Mouse (Mus musculus): ENCODE results near the gene Dnmt3c. TPM values are rescaled to one million over a fixed set of nuclear protein-coding genes. Genes with fewer than 3 reads are reported as not detected.
"Not testable (repeated sequence)": the region's sequence is repeated elsewhere in the genome, so short reads cannot be mapped to it uniquely, and the experiment has no call there.

Dnmt3c gene
- not detected in 2 replicates for polyA plus RNA-seq (2015; fragmentation: Nextera tagmentation; extraction: Ambion mirVana)

GRCm38 (mm10) chr2:153696352-153696751, at the start of gene Dnmt3c:
Dnmt3c (plus strand) TSS chr2:153696652.
- no peak for ATAC-seq (ENCODE audit: borderline replicate concordance, extremely low read depth, low FRiP score, low TSS enrichment)
- H3K4me2 ChIP-seq: no peak within 1 kb of the TSS

GRCm38 (mm10) chr2:153648773-153649297, 47.6 kb upstream of the Dnmt3c start:
- no peaks in the 10 kb centered on the region for H3K9me3 ChIP-seq
- peak overlapping the region; percentile 81 for H3K4me3 ChIP-seq
- peaks cover 4% of the 10 kb centered on the region; the same call in 1 of the 2 replicates for H3K27me3 ChIP-seq
- peaks cover 15% of the 10 kb centered on the region for H3K4me1 ChIP-seq
- no peaks in the 10 kb centered on the region for H3K36me3 ChIP-seq
- WGBS: 13% methylated on average over 14 of the region's 14 CpGs
- ATAC-seq (ENCODE audit: borderline replicate concordance, extremely low read depth, low FRiP score, low TSS enrichment): no peak; the same call in 1 of the 2 replicates
- H3K4me2 ChIP-seq: peak overlapping the region; percentile 94
- H3K27ac ChIP-seq: no peak overlapping the region
- peak overlapping the region; percentile 83 for H3K9ac ChIP-seq

More at GRCm38 (mm10) chr2:153696352-153696751, at the start of gene Dnmt3c:
- Histone ChIP-seq H3K4me1 (no peaks in the 10 kb centered on the region), H3K27ac (no peak within 1 kb of the TSS), H3K36me3 (no peaks in the 10 kb centered on the region), H3K9me3 (no peaks in the 10 kb centered on the region), H3K27me3 (no peaks in the 10 kb centered on the region), H3K4me3 (no peak within 1 kb of the TSS), H3K9ac (no peak within 1 kb of the TSS)

GRCm38 (mm10) chr2:153649298-153650013, 47.0 kb upstream of the Dnmt3c start, which contains the start of gene Dnmt3b:
Dnmt3b (plus strand) TSS chr2:153649450.
- ATAC-seq (ENCODE audit: borderline replicate concordance, extremely low read depth, low FRiP score, low TSS enrichment): peak; percentile 86
- WGBS: 1% methylated on average over 72 of the region's 93 CpGs
- Histone ChIP-seq H3K9ac (peak within 1 kb of the TSS; percentile 83), H3K27ac (peak within 1 kb of the TSS; percentile 50; the same call in 1 of the 2 replicates), H3K4me1 (peaks cover 15% of the 10 kb centered on the region), H3K27me3 (no peaks in the 10 kb centered on the region), H3K4me2 (peak within 1 kb of the TSS; percentile 94), H3K9me3 (no peaks in the 10 kb centered on the region), H3K36me3 (no peaks in the 10 kb centered on the region), H3K4me3 (peak within 1 kb of the TSS; percentile 81)

GRCm38 (mm10) chr2:153650014-153650687, 46.3 kb upstream of the Dnmt3c start:
- no peaks in the 10 kb centered on the region for H3K27me3 ChIP-seq
- H3K4me1 ChIP-seq: peaks cover 15% of the 10 kb centered on the region
- no peaks in the 10 kb centered on the region for H3K36me3 ChIP-seq
- H3K27ac ChIP-seq: no peak overlapping the region
- 2% methylated on average over 28 of the region's 28 CpGs for WGBS
- H3K9ac ChIP-seq: peak overlapping the region; percentile 83
- peak overlapping the region; percentile 81 for H3K4me3 ChIP-seq
- ATAC-seq (ENCODE audit: borderline replicate concordance, extremely low read depth, low FRiP score, low TSS enrichment): peak; percentile 44; the same call in 1 of the 2 replicates
- H3K4me2 ChIP-seq: peak overlapping the region; percentile 94
- no peaks in the 10 kb centered on the region for H3K9me3 ChIP-seq

- no peak for ATAC-seq (ENCODE audit: borderline replicate concordance, extremely low read depth, low FRiP score, low TSS enrichment)
- no peaks in the 10 kb centered on the region for H3K27me3 ChIP-seq
- no peak overlapping the region for H3K9ac ChIP-seq
- H3K4me1 ChIP-seq: peaks cover 15% of the 10 kb centered on the region
- H3K9me3 ChIP-seq: no peaks in the 10 kb centered on the region
- H3K4me2 ChIP-seq: no peak overlapping the region
- 55% methylated on average over 3 of the region's 3 CpGs for WGBS
- no peak overlapping the region for H3K4me3 ChIP-seq
- no peak overlapping the region for H3K27ac ChIP-seq
- H3K36me3 ChIP-seq: no peaks in the 10 kb centered on the region
These were observed 44.8 kb upstream of the Dnmt3c start for GRCm38 (mm10) chr2:153651681-153652080.

- not testable (repeated sequence) for H3K27me3 ChIP-seq
- 74% methylated on average over 8 of the region's 8 CpGs for WGBS
These were observed 38.8 kb upstream of the Dnmt3c start for GRCm38 (mm10) chr2:153657659-153658058.

GRCm38 (mm10) chr2:153660616-153661015, 35.8 kb upstream of the Dnmt3c start:
- Histone ChIP-seq H3K4me3 (no peak overlapping the region), H3K27me3 (no peaks in the 10 kb centered on the region), H3K4me2 (no peak overlapping the region), H3K9ac (no peak overlapping the region), H3K9me3 (no peaks in the 10 kb centered on the region), H3K4me1 (no peaks in the 10 kb centered on the region), H3K27ac (no peak overlapping the region), H3K36me3 (no peaks in the 10 kb centered on the region)
- no peak for ATAC-seq (ENCODE audit: borderline replicate concordance, extremely low read depth, low FRiP score, low TSS enrichment)
- WGBS: 27% methylated on average over 3 of the region's 3 CpGs

More at GRCm38 (mm10) chr2:153657659-153658058, 38.8 kb upstream of the Dnmt3c start:
- not testable (repeated sequence) for H3K4me3 ChIP-seq; H3K27ac ChIP-seq; H3K36me3 ChIP-seq; H3K4me2 ChIP-seq; H3K9ac ChIP-seq; H3K4me1 ChIP-seq; ATAC-seq (ENCODE audit: borderline replicate concordance, extremely low read depth, low FRiP score, low TSS enrichment); H3K9me3 ChIP-seq

- Histone ChIP-seq H3K4me3 (no peak overlapping the region), H3K9ac (no peak overlapping the region), H3K27me3 (no peaks in the 10 kb centered on the region), H3K4me2 (no peak overlapping the region), H3K4me1 (no peaks in the 10 kb centered on the region), H3K27ac (no peak overlapping the region), H3K36me3 (peaks cover 2% of the 10 kb centered on the region; the same call in 1 of the 2 replicates), H3K9me3 (no peaks in the 10 kb centered on the region)
- WGBS: 74% methylated on average over 7 of the region's 7 CpGs
- no peak for ATAC-seq (ENCODE audit: borderline replicate concordance, extremely low read depth, low FRiP score, low TSS enrichment)
These were observed 31.1 kb upstream of the Dnmt3c start for GRCm38 (mm10) chr2:153665401-153665800.

- whole genome bisulfite sequencing: 62% methylated on average over 7 of the region's 7 CpGs
- Histone ChIP-seq H3K4me3 (no peak overlapping the region), H3K9me3 (no peaks in the 10 kb centered on the region), H3K4me2 (no peak overlapping the region), H3K9ac (no peak overlapping the region), H3K27ac (no peak overlapping the region), H3K36me3 (peaks cover 6% of the 10 kb centered on the region; the same call in 1 of the 2 replicates), H3K27me3 (no peaks in the 10 kb centered on the region), H3K4me1 (no peaks in the 10 kb centered on the region)
- peak; percentile 39; the same call in 1 of the 2 replicates for ATAC-seq (ENCODE audit: borderline replicate concordance, extremely low read depth, low FRiP score, low TSS enrichment)
These were observed 27.6 kb upstream of the Dnmt3c start for GRCm38 (mm10) chr2:153668754-153669376.

- no peak overlapping the region for H3K9ac ChIP-seq
- no peaks in the 10 kb centered on the region for H3K27me3 ChIP-seq
- H3K9me3 ChIP-seq: no peaks in the 10 kb centered on the region
- H3K27ac ChIP-seq: no peak overlapping the region
- H3K4me2 ChIP-seq: no peak overlapping the region
- H3K4me1 ChIP-seq: no peaks in the 10 kb centered on the region
- H3K4me3 ChIP-seq: no peak overlapping the region
- WGBS: 45% methylated on average over 5 of the region's 5 CpGs
- ATAC-seq (ENCODE audit: borderline replicate concordance, extremely low read depth, low FRiP score, low TSS enrichment): no peak
- peaks cover 6% of the 10 kb centered on the region; the same call in 1 of the 2 replicates for H3K36me3 ChIP-seq
These were observed 26.3 kb upstream of the Dnmt3c start for GRCm38 (mm10) chr2:153670111-153670510.

- no peak overlapping the region for H3K27ac ChIP-seq
- no peak overlapping the region for H3K4me3 ChIP-seq
- no peak overlapping the region for H3K4me2 ChIP-seq
- peaks cover 8% of the 10 kb centered on the region; the same call in 1 of the 2 replicates for H3K36me3 ChIP-seq
- no peaks in the 10 kb centered on the region for H3K9me3 ChIP-seq
- ATAC-seq (ENCODE audit: borderline replicate concordance, extremely low read depth, low FRiP score, low TSS enrichment): no peak
- H3K4me1 ChIP-seq: no peaks in the 10 kb centered on the region
- H3K9ac ChIP-seq: no peak overlapping the region
- WGBS: 88% methylated on average over 2 of the region's 2 CpGs
- H3K27me3 ChIP-seq: no peaks in the 10 kb centered on the region
These were observed 23.8 kb upstream of the Dnmt3c start for GRCm38 (mm10) chr2:153672619-153673018.
